Mouse (Mus musculus): ENCODE results near the gene Golga2. TPM values are rescaled to one million over a fixed set of nuclear protein-coding genes. Genes with fewer than 3 reads are reported as not detected.

Golga2 gene
- polyA plus RNA-seq, 1 experiment = 57.6 TPM

DNA sequence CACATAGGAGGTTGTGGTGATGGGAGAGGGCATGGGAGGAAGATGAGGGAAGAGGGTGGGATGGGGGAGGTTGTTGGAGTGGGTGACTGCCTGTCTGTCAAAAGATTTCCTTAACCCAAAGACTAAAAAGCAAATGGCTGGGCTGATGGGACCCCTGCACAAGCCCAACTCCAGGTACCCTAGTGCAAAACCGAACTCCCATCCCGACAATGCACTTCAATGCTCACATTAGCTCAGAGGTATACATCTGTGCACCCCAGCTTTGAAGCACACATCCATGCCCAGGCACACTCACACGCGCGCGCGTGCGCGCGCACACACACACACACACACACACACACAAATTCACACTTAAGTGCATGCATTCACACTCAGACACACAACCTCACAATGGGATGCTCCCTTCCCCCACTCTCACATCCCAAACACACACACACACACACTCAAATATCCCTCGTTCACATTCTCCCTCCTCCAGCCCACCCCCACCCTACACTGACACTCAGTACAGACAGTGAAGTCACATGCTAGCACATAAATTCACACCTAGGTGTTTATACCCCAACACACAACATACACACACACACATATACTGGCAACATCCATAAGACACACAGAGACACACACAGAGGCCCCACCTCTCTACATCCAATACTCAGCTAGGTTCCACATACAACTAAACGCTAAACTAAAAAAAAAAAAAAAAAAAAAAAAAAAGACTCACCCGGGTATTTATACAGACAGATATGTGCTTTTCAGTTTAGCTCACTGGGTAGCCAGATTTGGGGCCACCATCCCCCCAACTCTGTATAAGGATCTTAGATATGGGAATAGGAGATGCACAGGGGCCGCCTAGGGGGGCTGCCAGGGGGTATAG lies 31.8 kb downstream of the Golga2 start:
- Histone ChIP-seq H3K4me1 (ENCODE audit: control insufficient read depth, insufficient read depth, insufficient read length, low read length) (no peaks in the 10 kb centered on the region), H3K27ac (replicated peaks; ENCODE audit: low read depth, low read length) (0 out of 2 replicates have a peak overlapping the region, but pooled peaks have one; percentile 36), H3K4me3 (ENCODE audit: insufficient read depth, low read depth, low read length) (peak overlapping the region; percentile 16; the same call in 1 of the 2 replicates)

DNA sequence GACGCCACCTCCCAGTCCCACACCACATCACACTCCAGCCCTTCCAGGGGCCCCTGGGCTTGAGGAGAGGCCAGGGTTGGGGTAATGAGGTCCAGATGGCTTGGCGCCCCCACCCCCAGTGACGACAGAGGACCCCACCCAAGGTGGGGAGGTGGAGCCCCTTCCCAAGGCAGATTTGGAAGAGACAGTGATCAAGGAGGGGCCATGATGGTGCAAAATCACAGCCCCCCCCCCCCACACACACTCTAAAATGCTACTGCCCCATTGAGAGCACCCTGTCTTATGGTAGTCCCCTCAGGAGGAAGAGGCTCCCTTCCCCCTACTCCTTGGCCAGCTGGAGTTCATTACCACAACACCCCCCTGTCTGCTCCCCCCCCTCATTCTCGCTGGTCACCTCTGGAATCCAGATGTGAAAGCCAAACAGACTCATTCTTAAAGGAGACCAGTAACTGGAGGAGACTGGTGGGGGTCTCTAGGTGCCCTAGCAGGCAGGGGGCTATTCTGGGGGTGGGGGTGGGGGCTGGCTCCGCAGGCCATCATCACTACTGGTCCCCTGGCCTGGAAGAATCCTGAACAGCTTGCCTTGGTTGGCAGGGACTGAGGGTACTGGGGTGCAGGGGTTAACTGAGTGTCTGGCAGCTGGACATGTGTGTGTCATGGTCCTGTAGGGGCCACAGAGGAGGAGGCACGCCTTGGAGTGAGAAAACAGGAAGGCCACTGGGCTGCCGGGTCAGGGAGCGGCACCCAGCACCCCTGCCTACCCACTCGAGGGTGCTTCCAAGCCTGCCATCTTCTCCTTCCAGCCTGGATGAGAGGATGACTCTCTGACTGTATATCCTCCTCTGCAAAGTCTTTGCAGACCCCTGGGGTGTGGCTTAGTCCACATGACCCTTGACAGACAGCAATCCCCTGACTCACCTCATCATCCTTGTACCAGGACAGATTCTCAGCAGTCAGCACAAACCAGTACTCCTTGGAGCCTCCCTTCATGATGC lies 32.7 kb downstream of the Golga2 start:
- Histone ChIP-seq H3K4me1 (ENCODE audit: control insufficient read depth, insufficient read depth, insufficient read length, low read length) (no peaks in the 10 kb centered on the region), H3K27ac (replicated peaks; ENCODE audit: low read depth, low read length) (0 out of 2 replicates have a peak overlapping the region, but pooled peaks have one; percentile 47), H3K4me3 (ENCODE audit: insufficient read depth, low read depth, low read length) (no peak overlapping the region)

DNA sequence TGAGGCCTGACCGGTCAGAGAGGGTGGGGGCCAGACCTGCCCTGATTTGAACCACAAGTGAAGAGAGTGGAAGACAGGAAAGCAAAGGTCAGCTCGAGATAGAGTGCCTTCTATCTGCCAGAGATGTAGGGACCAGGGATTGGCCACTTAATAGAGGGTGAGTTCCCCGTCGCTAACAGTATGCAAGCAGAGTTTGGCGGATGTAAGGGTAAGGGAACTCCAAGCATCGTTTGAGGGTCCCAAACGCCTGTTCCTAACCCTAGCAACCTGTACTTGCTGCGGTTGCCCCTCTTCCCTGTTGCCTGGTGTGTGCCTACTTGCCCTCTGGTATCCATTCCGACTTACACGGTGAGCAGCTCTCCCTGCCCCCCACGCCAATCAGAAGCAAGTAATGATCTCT lies 33.5 kb downstream of the Golga2 start:
- H3K4me1 ChIP-seq (ENCODE audit: control insufficient read depth, insufficient read depth, insufficient read length, low read length) = no peaks in the 10 kb centered on the region
- no peak overlapping the region for H3K27ac ChIP-seq (replicated peaks; ENCODE audit: low read depth, low read length)
- H3K4me3 ChIP-seq (ENCODE audit: insufficient read depth, low read depth, low read length) = no peak overlapping the region

DNA sequence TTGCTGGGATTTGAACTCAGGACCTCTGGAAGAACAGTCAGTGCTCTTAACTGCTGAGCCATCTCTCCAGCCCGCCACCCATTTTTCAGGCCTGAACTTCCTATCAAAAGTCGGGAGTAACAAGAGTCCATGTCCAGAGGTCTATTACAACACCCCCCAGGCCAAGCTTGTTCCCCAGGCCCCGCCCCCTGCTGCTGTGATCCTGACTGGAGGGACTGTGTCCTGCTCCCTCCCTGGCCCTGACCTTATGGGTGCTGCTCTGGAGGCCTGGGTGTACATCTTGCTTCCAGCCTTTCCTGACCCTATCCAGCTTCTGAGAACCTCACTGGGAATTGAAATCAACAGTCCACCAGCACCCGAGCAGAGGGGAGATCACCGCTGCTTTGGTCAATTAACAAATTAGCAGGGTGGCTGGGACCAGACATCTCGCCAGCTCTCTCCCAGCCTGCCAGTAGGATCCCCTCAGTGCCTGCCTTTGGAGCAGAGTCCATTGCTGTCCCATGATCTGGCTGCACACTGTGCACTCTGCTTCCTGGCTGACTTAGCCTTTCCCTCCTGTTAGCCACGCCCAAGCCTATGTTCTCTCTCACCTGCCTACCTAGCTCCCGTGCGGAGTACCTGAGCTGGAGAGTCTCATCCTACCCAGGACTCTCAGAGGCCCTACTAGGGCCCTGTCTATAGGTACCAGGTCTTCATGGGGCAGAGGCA lies 34.6 kb downstream of the Golga2 start:
- H3K4me1 ChIP-seq (ENCODE audit: control insufficient read depth, insufficient read depth, insufficient read length, low read length) = no peaks in the 10 kb centered on the region
- no peak overlapping the region for H3K27ac ChIP-seq (replicated peaks; ENCODE audit: low read depth, low read length)
- no peak overlapping the region for H3K4me3 ChIP-seq (ENCODE audit: insufficient read depth, low read depth, low read length)

DNA sequence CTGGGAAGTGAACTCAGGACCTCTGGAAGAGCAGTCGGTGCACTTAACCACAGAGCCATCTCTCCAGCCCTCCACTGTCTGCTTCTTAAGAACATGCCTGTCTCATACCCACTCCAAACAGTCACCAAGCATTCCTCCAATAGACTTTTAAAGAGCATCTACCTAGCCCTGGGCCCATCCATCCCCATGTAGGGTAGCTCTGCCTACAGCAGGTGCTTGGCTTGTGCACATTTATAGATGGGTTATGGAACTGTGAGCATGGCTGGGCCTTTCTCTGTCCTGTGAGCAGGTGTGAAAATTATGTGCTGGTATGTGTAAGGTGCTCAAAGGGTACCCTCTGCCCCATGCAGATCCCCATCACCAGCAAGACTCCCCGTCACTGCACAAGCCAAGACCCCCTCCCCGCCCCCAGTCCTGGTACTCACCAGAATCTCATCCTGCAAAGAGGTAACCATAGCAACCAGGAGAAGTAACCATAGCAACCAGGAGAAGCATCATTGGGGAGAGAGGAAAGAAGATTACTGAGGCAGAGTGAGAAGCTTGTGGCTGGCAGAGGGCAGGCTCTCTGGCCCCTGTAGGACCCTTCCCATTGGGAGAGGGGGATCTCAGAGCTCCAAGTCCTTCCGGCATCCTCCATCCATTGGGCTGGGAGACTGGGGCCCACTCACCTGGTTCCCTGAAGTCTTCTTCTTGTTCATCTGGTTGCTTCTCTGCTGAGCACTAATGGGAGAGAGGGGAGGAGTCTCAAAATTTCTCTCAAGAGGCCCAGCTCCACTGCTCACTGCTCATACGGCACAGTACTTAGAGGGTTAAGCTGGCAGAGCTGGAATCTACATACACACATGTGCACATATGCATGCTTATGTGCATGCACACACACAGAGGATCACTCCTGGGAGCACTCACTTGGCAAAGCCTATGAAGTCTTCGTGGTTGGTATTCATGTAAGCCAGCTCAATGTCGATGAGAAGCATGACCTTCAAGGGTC lies 35.9 kb downstream of the Golga2 start:
- H3K4me3 ChIP-seq (ENCODE audit: insufficient read depth, low read depth, low read length) = no peak overlapping the region
- H3K4me1 ChIP-seq (ENCODE audit: control insufficient read depth, insufficient read depth, insufficient read length, low read length) = no peaks in the 10 kb centered on the region
- H3K27ac ChIP-seq (replicated peaks; ENCODE audit: low read depth, low read length) = no peak overlapping the region

DNA sequence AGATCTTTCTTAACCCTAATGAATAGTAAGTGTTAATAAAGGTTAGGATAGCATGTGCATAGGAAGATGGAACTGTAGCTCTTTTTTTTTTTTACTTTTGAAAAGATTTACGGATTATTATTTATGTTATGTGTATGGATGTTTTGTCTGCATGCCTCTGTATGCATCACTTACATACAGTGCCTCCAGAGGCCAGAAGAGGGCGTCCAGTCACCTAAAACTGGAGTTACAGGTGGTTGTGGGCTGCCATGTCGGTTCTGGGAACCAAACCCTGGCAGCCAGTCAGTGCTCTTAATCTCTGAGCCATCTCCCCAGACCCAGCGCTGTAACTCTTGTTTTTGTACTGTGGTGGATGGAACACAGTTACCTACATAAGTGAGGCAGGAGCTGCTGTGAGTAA lies 37.1 kb downstream of the Golga2 start:
- Histone ChIP-seq H3K4me1 (ENCODE audit: control insufficient read depth, insufficient read depth, insufficient read length, low read length) (no peaks in the 10 kb centered on the region), H3K4me3 (ENCODE audit: insufficient read depth, low read depth, low read length) (no peak overlapping the region), H3K27ac (replicated peaks; ENCODE audit: low read depth, low read length) (no peak overlapping the region)

DNA sequence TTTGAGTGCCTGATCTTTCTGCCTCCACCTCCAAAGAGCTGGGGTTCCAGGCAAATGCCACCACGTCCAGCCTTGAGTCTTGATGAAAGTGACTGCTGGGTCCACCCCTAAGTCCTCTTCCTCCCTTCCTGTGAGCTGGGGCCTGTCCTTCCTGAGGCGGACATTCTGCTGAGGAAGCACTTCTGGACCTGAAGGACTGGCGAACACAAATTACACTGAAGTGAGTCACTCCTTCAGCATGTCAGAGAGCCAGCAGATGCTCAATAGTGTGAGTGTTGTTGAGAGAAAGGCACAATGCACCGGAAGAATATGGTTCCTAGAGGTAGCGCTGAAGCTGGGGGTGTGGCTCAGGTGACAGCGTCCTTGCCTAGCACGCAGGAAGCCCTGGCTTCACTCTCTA lies 38.2 kb downstream of the Golga2 start:
- H3K27ac ChIP-seq (replicated peaks; ENCODE audit: low read depth, low read length) = peak overlapping the region; percentile 63; the same call in 1 of the 2 replicates
- H3K4me1 ChIP-seq (ENCODE audit: control insufficient read depth, insufficient read depth, insufficient read length, low read length) = no peaks in the 10 kb centered on the region
- H3K4me3 ChIP-seq (ENCODE audit: insufficient read depth, low read depth, low read length) = no peak overlapping the region

DNA sequence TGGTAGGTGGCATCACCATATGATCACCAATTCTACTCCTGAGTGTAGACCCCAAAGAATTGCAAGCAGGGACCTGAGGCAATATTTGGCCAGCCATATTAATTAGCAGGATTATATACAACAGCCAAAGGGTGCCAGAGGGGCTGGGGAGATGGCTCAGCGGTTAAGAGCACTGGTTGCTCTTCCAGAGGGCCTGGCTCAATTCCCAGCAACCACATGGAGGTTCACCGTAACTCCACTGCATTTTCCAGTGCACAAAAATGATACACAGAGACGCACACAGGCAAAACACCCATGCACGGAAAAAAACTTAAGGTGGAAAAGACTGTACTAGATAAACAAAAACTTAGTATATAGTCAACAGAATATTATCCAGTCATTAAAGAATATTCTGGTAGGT lies 40.0 kb downstream of the Golga2 start:
- Histone ChIP-seq H3K27ac (replicated peaks; ENCODE audit: low read depth, low read length) (no peak overlapping the region), H3K4me3 (ENCODE audit: insufficient read depth, low read depth, low read length) (no peak overlapping the region), H3K4me1 (ENCODE audit: control insufficient read depth, insufficient read depth, insufficient read length, low read length) (no peaks in the 10 kb centered on the region)

DNA sequence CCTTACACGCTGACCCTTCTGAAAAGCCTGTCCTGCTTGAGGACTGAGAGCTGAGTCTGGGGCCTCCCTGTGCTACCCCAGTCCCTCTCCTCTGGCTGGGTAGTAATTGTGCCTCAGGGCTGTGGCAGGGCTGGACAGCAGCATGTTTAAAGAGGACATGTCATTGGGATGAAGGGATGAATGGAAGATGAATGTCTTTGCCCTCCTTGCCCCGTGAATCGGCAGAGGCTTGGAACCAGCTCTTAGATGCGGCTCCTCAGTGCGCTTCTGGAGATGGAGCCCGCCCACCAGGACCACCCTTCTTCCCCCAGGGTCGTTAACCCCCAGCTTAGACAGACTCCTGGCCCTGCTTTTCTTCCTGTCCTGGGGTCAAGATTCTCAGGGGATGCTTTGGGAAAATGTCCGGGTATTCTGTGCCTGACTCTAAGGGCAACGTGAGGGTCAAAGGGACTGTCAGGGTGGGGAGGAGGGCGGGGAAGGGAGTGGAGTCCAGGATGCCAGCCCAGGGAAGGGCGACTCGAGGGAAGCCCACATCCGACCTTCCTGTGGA lies 41.8 kb downstream of the Golga2 start:
- no peaks in the 10 kb centered on the region for H3K4me1 ChIP-seq (ENCODE audit: control insufficient read depth, insufficient read depth, insufficient read length, low read length)
- no peak overlapping the region for H3K4me3 ChIP-seq (ENCODE audit: insufficient read depth, low read depth, low read length)
- H3K27ac ChIP-seq (replicated peaks; ENCODE audit: low read depth, low read length) = no peak overlapping the region

DNA sequence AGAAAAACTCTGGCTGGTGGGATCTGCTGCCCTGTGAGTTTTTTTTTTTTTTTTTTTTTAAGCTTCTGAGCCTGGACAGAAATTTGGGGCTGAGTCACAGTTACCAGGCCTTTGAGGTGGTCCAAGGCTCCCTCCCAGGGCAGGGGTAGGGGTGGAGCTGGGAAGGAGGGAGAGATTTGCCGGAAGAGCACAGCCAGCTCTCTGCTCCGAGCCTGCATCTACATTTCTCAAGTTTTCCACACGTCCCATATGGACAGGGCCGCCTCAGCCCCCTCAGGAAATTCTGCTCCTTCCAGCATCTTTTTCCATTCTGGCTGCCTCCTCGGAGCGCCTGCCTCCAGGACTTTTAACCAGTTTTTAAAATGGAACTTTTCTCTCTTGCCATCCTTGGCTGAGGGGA lies 42.3 kb downstream of the Golga2 start:
- Histone ChIP-seq H3K4me3 (ENCODE audit: insufficient read depth, low read depth, low read length) (no peak overlapping the region), H3K4me1 (ENCODE audit: control insufficient read depth, insufficient read depth, insufficient read length, low read length) (no peaks in the 10 kb centered on the region), H3K27ac (replicated peaks; ENCODE audit: low read depth, low read length) (no peak overlapping the region)

DNA sequence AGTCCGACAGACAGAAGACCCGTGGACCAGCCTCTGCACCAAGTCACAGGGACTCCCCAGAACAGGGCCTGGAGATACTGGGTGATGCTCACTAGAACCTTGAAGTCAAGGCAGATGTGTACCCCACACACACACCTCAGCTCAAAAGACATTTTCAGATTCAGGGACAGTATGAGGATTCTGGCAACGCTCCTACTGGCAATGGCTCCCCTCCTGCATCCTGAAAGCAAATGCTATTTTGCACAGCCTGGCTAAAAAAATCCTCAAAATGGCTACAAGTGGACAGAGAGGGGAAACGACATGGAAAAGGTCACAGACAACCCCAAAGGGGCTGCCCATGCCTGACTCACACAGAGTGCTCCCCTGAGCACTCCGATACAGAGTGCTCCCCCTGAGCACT lies 45.0 kb downstream of the Golga2 start:
- Histone ChIP-seq H3K4me1 (ENCODE audit: control insufficient read depth, insufficient read depth, insufficient read length, low read length) (no peaks in the 10 kb centered on the region), H3K27ac (replicated peaks; ENCODE audit: low read depth, low read length) (no peak overlapping the region), H3K4me3 (ENCODE audit: insufficient read depth, low read depth, low read length) (no peak overlapping the region)

DNA sequence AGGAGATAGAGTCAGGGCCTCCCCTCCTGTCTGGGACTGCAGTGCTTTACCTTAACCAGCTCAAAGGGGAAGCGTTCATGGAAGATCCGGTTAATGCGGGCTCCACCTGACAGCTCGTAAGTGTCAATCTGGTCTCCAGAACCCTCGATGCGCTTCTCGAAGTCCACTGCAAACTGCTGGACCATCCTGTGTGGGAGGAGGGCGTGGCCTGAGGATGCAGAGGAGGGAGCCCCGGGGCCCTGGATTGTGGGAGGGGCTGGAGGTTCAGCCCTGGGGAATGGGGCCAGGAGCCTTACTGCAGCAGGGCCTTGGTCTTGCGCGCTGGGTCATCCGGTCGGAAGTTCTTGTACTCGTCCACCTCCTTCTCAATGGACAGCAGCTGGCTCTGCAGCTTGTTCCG lies 48.7 kb downstream of the Golga2 start:
- H3K4me3 ChIP-seq (ENCODE audit: insufficient read depth, low read depth, low read length) = no peak overlapping the region
- H3K27ac ChIP-seq (replicated peaks; ENCODE audit: low read depth, low read length) = no peak overlapping the region
- H3K4me1 ChIP-seq (ENCODE audit: control insufficient read depth, insufficient read depth, insufficient read length, low read length) = no peaks in the 10 kb centered on the region

DNA sequence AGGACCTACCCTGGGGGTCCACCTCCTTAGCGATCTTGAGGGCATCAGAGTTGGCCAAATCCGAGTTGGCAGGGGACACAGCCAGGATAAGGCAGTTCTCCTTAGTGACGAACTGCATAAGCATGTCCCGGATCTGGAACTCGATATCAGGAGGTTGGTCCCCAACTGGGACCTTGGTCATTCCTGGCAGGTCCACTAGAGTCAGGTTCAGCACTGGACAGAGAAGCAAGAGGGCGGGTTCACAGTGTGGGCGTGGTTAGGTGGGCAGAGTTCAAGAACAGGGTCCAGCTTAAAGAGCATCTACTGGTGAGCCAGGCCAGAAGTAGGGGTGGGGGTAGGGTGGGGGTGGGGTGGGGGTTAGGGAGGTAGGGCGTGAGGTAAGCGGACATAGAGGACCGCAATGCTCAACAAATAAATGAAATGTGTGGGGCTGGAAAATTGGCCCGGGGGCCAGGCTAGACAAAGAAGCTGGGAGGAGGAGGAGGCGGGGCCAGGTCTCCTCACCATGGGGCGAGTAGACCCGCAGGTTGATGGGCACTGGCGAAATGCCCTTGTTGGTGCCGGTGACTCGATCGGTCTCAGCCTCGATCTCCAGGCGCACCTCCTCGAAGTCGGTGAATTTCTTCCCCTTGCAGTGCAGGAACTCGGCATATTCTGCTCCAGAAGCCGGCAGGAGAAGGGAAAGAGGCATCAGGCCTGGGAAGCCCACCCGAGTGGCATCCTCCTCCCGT lies 52.9 kb downstream of the Golga2 start:
- Histone ChIP-seq H3K4me1 (ENCODE audit: control insufficient read depth, insufficient read depth, insufficient read length, low read length) (no peaks in the 10 kb centered on the region), H3K4me3 (ENCODE audit: insufficient read depth, low read depth, low read length) (no peak overlapping the region)

More for the DNA sequence above, 52.9 kb downstream of the Golga2 start:
- H3K27ac ChIP-seq (replicated peaks; ENCODE audit: low read depth, low read length) = no peak overlapping the region
